Mouse (Mus musculus) limb, embryonic 13.5 days (tissue): Measurements from ENCODE around the gene Hoxc9. TPM values are rescaled to one million over a fixed set of nuclear protein-coding genes. Genes with fewer than 3 reads are reported as not detected.

Experiments
- ATAC-seq: fragments of 200-750 bp; cut with Nextera tagmentation; 2 replicates; pipeline ENCODE4 v1.8.0; 2017; ENCODE audit warnings: low read depth, moderate number of reproducible peaks, moderate TSS enrichment; ENCODE audit not compliant: low FRiP score
- H3K27ac ChIP-seq: fragments of 300-500 bp; sonication (generic); 2 replicates; pipeline ENCODE4 v1.5.1; 2015; ENCODE audit warnings: inconsistent platforms, mild to moderate bottlenecking, moderate library complexity
- H3K27me3 ChIP-seq: fragments of 300-500 bp; sonication (generic); 2 replicates; pipeline ENCODE4 v1.6.1; 2015; ENCODE audit warnings: mild to moderate bottlenecking, inconsistent platforms
- H3K36me3 ChIP-seq: fragments of 300-500 bp; sonication (generic); 2 replicates; pipeline ENCODE4 v1.6.1; 2015; ENCODE audit warnings: inconsistent platforms, mild to moderate bottlenecking, moderate library complexity
- H3K4me1 ChIP-seq: fragments of 300-500 bp; sonication (generic); 2 replicates; pipeline ENCODE4 v1.6.1; 2015; ENCODE audit warnings: inconsistent platforms
- H3K4me2 ChIP-seq: fragments of 300-500 bp; sonication (generic); replicated peaks from 2 replicates; pipeline ENCODE4 v1.6.1; 2015; ENCODE audit warnings: inconsistent platforms, mild to moderate bottlenecking, moderate library complexity
- H3K4me3 ChIP-seq: fragments of 300-500 bp; sonication (generic); 2 replicates; pipeline ENCODE4 v1.5.1; 2015; ENCODE audit warnings: moderate library complexity, mild to moderate bottlenecking, inconsistent platforms
- H3K9ac ChIP-seq: fragments of 300-500 bp; sonication (generic); 2 replicates; pipeline ENCODE4 v1.6.1; 2015; ENCODE audit warnings: mild to moderate bottlenecking, inconsistent platforms
- H3K9me3 ChIP-seq: fragments of 300-500 bp; sonication (generic); 2 replicates; pipeline ENCODE4 v1.6.1; 2016; ENCODE audit warnings: inconsistent platforms
- WGBS: fragments of 180-500 bp; shearing (Covaris S2); methylation state at CpG from one replicate; pipeline ENCODE4 v1.1.7; 2015; 5-methylcytosine and 5-hydroxymethylcytosine counted together
- polyA plus RNA-seq: library from polyadenylated mRNA; unstranded; fragments of >200 nt; fragmentation: Nextera tagmentation; extraction: Ambion mirVana; gene quantifications from 2 replicates; pipeline ENCODE4 v1.2.1, GENCODE M21; 2015

The Hoxc9 gene
- polyA plus RNA-seq, 1 experiment from 2014 or later: 2.1 TPM

GRCm38 (mm10) chr15:102961728-102962127 lies 14.5 kb upstream of the Hoxc9 start:
- Histone ChIP-seq H3K4me2 (peak overlapping the region; percentile 47), H3K36me3 (no peaks in the 10 kb centered on the region), H3K27me3 (peaks cover 90% of the 10 kb centered on the region), H3K4me3 (peak overlapping the region; percentile 12), H3K9me3 (no peaks in the 10 kb centered on the region), H3K27ac (peak overlapping the region; percentile 44; the same call in 1 of the 2 replicates), H3K4me1 (peaks cover 30% of the 10 kb centered on the region), H3K9ac (0 out of 2 replicates have a peak overlapping the region, but pooled peaks have one; percentile 13)
- no peak for ATAC-seq
- 5% methylated on average over 6 of the region's 6 CpGs for WGBS

- Histone ChIP-seq H3K4me1 (peaks cover 28% of the 10 kb centered on the region), H3K4me3 (peak overlapping the region; percentile 32), H3K27me3 (peaks cover 90% of the 10 kb centered on the region), H3K27ac (peak overlapping the region; percentile 45; the same call in 1 of the 2 replicates), H3K4me2 (peak overlapping the region; percentile 58), H3K9ac (peak overlapping the region; percentile 62), H3K36me3 (no peaks in the 10 kb centered on the region), H3K9me3 (no peaks in the 10 kb centered on the region)
- 2% methylated on average over 13 of the region's 13 CpGs for WGBS
- ATAC-seq: no peak
These were observed 13.7 kb upstream of the Hoxc9 start for GRCm38 (mm10) chr15:102962492-102962891.

- peaks cover 24% of the 10 kb centered on the region for H3K4me1 ChIP-seq
- H3K36me3 ChIP-seq: no peaks in the 10 kb centered on the region
- peak overlapping the region; percentile 32 for H3K4me3 ChIP-seq
- peaks cover 89% of the 10 kb centered on the region for H3K27me3 ChIP-seq
- 4% methylated on average over 8 of the region's 8 CpGs for WGBS
- H3K9ac ChIP-seq: peak overlapping the region; percentile 62
- ATAC-seq: no peak
- no peaks in the 10 kb centered on the region for H3K9me3 ChIP-seq
- H3K4me2 ChIP-seq: peak overlapping the region; percentile 58
- H3K27ac ChIP-seq: no peak overlapping the region; the same call in 1 of the 2 replicates
These were observed 13.0 kb upstream of the Hoxc9 start for GRCm38 (mm10) chr15:102963259-102963658.

GRCm38 (mm10) chr15:102963671-102964640 lies 12.3 kb upstream of the Hoxc9 start:
- 4% methylated on average over 28 of the region's 28 CpGs for WGBS
- Histone ChIP-seq H3K4me2 (peak overlapping the region; percentile 58), H3K27ac (peak overlapping the region; percentile 49; the same call in 1 of the 2 replicates), H3K36me3 (no peaks in the 10 kb centered on the region), H3K4me1 (peaks cover 23% of the 10 kb centered on the region), H3K9ac (peak overlapping the region; percentile 62), H3K9me3 (no peaks in the 10 kb centered on the region), H3K27me3 (peaks cover 89% of the 10 kb centered on the region), H3K4me3 (peak overlapping the region; percentile 37)
- no peak for ATAC-seq

- peak overlapping the region; percentile 62 for H3K9ac ChIP-seq
- WGBS: 5% methylated on average over 26 of the region's 26 CpGs
- no peaks in the 10 kb centered on the region for H3K36me3 ChIP-seq
- no peak for ATAC-seq
- H3K27ac ChIP-seq: peak overlapping the region; percentile 75; the same call in 1 of the 2 replicates
- H3K9me3 ChIP-seq: no peaks in the 10 kb centered on the region
- peak overlapping the region; percentile 37 for H3K4me3 ChIP-seq
- peaks cover 16% of the 10 kb centered on the region for H3K4me1 ChIP-seq
- peaks cover 91% of the 10 kb centered on the region for H3K27me3 ChIP-seq
- H3K4me2 ChIP-seq: peak overlapping the region; percentile 58
These were observed 11.0 kb upstream of the Hoxc9 start for GRCm38 (mm10) chr15:102965003-102965891.

- ATAC-seq: peak; percentile 81
- H3K36me3 ChIP-seq: no peaks in the 10 kb centered on the region
- 2% methylated on average over 30 of the region's 30 CpGs for WGBS
- peaks cover 12% of the 10 kb centered on the region for H3K4me1 ChIP-seq
- H3K4me3 ChIP-seq: peak overlapping the region; percentile 37
- H3K4me2 ChIP-seq: peak overlapping the region; percentile 58
- peak overlapping the region; percentile 75; the same call in 1 of the 2 replicates for H3K27ac ChIP-seq
- H3K27me3 ChIP-seq: peaks cover 93% of the 10 kb centered on the region
- H3K9me3 ChIP-seq: no peaks in the 10 kb centered on the region
- H3K9ac ChIP-seq: peak overlapping the region; percentile 62
These were observed 10.1 kb upstream of the Hoxc9 start for GRCm38 (mm10) chr15:102965892-102966775.

GRCm38 (mm10) chr15:102966776-102967311 lies 9.4 kb upstream of the Hoxc9 start, which contains the start of gene Hoxc10:
Gene Hoxc10 (plus strand): TSS chr15:102966796.
- Histone ChIP-seq H3K4me2 (peak within 1 kb of the TSS; percentile 58), H3K36me3 (no peaks in the 10 kb centered on the region), H3K4me1 (peaks cover 12% of the 10 kb centered on the region), H3K4me3 (peak within 1 kb of the TSS; percentile 37), H3K27ac (peak within 1 kb of the TSS; percentile 75; the same call in 1 of the 2 replicates), H3K27me3 (peaks cover 93% of the 10 kb centered on the region), H3K9me3 (no peaks in the 10 kb centered on the region), H3K9ac (peak within 1 kb of the TSS; percentile 69)
- ATAC-seq: peak; percentile 51
- WGBS: under 1% methylated on average over 27 of the region's 27 CpGs

GRCm38 (mm10) chr15:102967312-102967510 lies 9.0 kb upstream of the Hoxc9 start, which contains the start of gene Hoxc5:
Gene Hoxc5 (plus strand): TSS chr15:102967443.
- Histone ChIP-seq H3K27ac (peak within 1 kb of the TSS; percentile 75; the same call in 1 of the 2 replicates), H3K9ac (peak within 1 kb of the TSS; percentile 69), H3K4me3 (peak within 1 kb of the TSS; percentile 37), H3K27me3 (peaks cover 96% of the 10 kb centered on the region), H3K4me1 (peaks cover 15% of the 10 kb centered on the region), H3K36me3 (no peaks in the 10 kb centered on the region), H3K4me2 (peak within 1 kb of the TSS; percentile 58), H3K9me3 (no peaks in the 10 kb centered on the region)
- WGBS: under 1% methylated on average over 12 of the region's 12 CpGs
- ATAC-seq: no peak

- peak overlapping the region; percentile 69 for H3K9ac ChIP-seq
- H3K27me3 ChIP-seq: peaks cover 96% of the 10 kb centered on the region
- H3K36me3 ChIP-seq: no peaks in the 10 kb centered on the region
- no peak for ATAC-seq
- 2% methylated on average over 34 of the region's 34 CpGs for WGBS
- H3K4me1 ChIP-seq: peaks cover 18% of the 10 kb centered on the region
- no peaks in the 10 kb centered on the region for H3K9me3 ChIP-seq
- peak overlapping the region; percentile 58 for H3K4me2 ChIP-seq
- H3K27ac ChIP-seq: peak overlapping the region; percentile 63; the same call in 1 of the 2 replicates
- peak overlapping the region; percentile 37 for H3K4me3 ChIP-seq
These were observed 8.5 kb upstream of the Hoxc9 start for GRCm38 (mm10) chr15:102967511-102968397.

GRCm38 (mm10) chr15:102969296-102969695 lies 6.9 kb upstream of the Hoxc9 start:
- ATAC-seq: no peak
- Histone ChIP-seq H3K27ac (no peak overlapping the region), H3K4me3 (peak overlapping the region; percentile 23; the same call in 1 of the 2 replicates), H3K27me3 (peaks cover 99% of the 10 kb centered on the region), H3K9me3 (no peaks in the 10 kb centered on the region), H3K36me3 (no peaks in the 10 kb centered on the region), H3K4me2 (peak overlapping the region; percentile 58), H3K4me1 (peaks cover 18% of the 10 kb centered on the region), H3K9ac (no peak overlapping the region)
- WGBS: 14% methylated on average over 1 of the region's 1 CpGs
